Mouse (Mus musculus) testis, adult 2 months (tissue): ENCODE data around the gene Nrxn2.

ENCODE experiments used
- CTCF ChIP-seq: fragments of 200-500 bp; IDR thresholded peaks from 2 replicates; pipeline ENCODE4 v1.5.1; 2012; ENCODE audit warnings: low read depth, mild to moderate bottlenecking, inconsistent platforms, low read length, moderate library complexity; ENCODE audit not compliant: control insufficient read depth, insufficient read depth, insufficient replicate concordance
- POLR2A ChIP-seq: fragments of 200-500 bp; IDR thresholded peaks from 2 replicates; pipeline ENCODE4 v1.6.1; 2012; ENCODE audit warnings: low read depth, mild to moderate bottlenecking, inconsistent platforms, low read length, moderate library complexity; ENCODE audit not compliant: control insufficient read depth

DNA sequence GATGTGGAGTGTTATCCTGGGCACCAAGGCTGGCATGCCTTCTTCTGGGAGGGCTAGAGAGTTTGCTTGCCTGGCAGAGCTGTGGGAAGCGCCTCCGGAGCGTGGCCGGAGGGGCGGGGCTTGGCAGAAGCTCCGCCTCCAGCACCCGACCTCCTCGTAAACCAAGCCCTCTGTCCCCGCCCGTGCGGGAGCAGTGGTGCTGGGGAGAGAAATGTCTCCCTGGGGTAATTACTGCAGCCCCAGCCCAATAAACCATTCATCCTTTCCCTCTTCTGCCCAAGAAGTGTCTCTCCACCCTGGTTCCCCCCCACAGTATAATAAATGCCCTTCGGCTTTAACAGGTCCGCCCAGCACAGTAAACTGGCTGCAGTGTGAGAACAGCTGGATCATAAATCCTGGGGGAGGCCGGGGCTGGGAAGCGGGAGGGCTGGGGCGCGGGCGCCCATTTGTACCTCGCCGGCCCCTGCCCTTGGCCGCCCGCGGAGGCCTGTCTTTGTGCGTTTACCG, 83.6 kb downstream of the Nrxn2 start:
- TF ChIP-seq CTCF (no peak), POLR2A (no peak)
